Mouse (Mus musculus): ENCODE data around the gene Exosc9. TPM values are rescaled to one million over a fixed set of nuclear protein-coding genes. Genes with fewer than 3 reads are reported as not detected.

Exosc9 gene
- total and polyA plus RNA-seq, 3 experiments = 8.2 to 16.4 (median 15.6) TPM

DNA sequence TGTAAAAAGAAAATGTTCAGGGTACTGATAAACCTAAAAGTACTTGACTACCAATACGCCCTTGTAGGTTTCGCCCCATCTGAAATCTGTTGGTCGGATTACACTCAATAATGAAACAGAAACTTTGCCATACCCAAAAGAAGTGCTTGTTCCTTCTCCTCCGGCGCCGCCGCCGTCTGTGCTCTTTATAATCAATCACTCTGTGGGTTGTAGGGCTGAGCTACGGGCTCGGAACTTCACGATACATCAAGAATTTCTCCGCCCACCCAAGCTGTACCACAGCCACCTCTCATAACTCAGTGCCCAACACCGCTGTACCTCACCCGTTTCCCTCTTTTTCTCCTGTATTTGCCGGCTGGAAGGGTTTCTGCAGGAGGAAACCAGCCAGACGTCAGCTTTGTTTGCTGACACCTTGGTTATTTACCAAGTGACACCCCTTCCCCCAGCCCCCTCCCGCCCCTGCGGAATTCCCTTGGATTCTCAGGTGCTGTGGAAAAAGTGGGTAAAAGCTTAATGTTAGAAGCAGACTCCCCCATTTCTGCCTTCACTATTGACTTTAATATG lies 20.3 kb upstream of the Exosc9 start:
- TF ChIP-seq POLR2A (IDR thresholded peaks at IDR 0.05; ENCODE audit: insufficient read depth, low read depth, low read length) (no peak), CTCF (IDR thresholded peaks at IDR 0.05) (no peak), EP300 (IDR thresholded peaks at IDR 0.05; ENCODE audit: insufficient read depth, low read depth, low read length) (no peak)
- Histone ChIP-seq H3K9ac (ENCODE audit: low read depth, low read length) (0 out of 2 replicates have a peak overlapping the region, but pooled peaks have one; percentile 7), H3K27ac (no peak overlapping the region), H3K79me2 (replicated peaks; ENCODE audit: control insufficient read depth, insufficient read depth, low read length) (no peaks in the 10 kb centered on the region), H3K27me3 (ENCODE audit: control insufficient read depth, insufficient read depth, low read length) (no peaks in the 10 kb centered on the region), H3K36me3 (ENCODE audit: control insufficient read depth, insufficient read depth, low read length) (no peaks in the 10 kb centered on the region), H3K4me1 (ENCODE audit: control insufficient read depth, insufficient read depth, low read length) (peaks cover 3% of the 10 kb centered on the region), H3K4me3 (peak overlapping the region; percentile 31; the same call in 1 of the 2 replicates)
- no peak for DNase-seq
- WGBS = 34% methylated on average over 18 of the region's 18 CpGs
- intact Hi-C loops (cut with DNase I) = no loop called here

DNA sequence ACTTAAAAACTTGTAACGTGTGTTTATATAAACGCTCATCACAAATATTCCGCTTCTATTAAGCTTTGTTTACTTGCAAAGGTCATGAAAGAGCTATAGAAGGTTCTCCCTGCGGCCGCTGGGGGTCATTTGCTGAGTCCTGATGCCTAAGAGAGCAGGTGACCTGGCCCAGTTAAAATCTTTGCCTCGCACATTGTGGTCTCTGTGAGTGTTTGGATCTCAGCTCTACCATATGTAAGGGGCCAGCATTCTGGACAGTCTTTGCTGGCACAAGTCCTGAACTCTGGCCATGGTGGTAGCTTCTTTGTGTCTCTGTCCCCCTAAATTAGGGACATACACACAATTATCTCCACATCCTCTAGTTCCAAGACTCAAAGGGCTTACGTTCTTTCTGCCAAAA lies 19.7 kb upstream of the Exosc9 start:
- TF ChIP-seq EP300 (IDR thresholded peaks at IDR 0.05; ENCODE audit: insufficient read depth, low read depth, low read length) = no peak
- no peak for TF ChIP-seq CTCF (IDR thresholded peaks at IDR 0.05)
- TF ChIP-seq POLR2A (IDR thresholded peaks at IDR 0.05; ENCODE audit: insufficient read depth, low read depth, low read length) = no peak
- Histone ChIP-seq H3K27ac (no peak overlapping the region), H3K4me1 (ENCODE audit: control insufficient read depth, insufficient read depth, low read length) (peaks cover 3% of the 10 kb centered on the region), H3K27me3 (ENCODE audit: control insufficient read depth, insufficient read depth, low read length) (no peaks in the 10 kb centered on the region), H3K9ac (ENCODE audit: low read depth, low read length) (no peak overlapping the region), H3K4me3 (no peak overlapping the region), H3K79me2 (replicated peaks; ENCODE audit: control insufficient read depth, insufficient read depth, low read length) (no peaks in the 10 kb centered on the region), H3K36me3 (ENCODE audit: control insufficient read depth, insufficient read depth, low read length) (no peaks in the 10 kb centered on the region)
- DNase-seq = no peak
- intact Hi-C loops (cut with DNase I) = no loop called here
- 73% methylated on average over 7 of the region's 7 CpGs for WGBS

DNA sequence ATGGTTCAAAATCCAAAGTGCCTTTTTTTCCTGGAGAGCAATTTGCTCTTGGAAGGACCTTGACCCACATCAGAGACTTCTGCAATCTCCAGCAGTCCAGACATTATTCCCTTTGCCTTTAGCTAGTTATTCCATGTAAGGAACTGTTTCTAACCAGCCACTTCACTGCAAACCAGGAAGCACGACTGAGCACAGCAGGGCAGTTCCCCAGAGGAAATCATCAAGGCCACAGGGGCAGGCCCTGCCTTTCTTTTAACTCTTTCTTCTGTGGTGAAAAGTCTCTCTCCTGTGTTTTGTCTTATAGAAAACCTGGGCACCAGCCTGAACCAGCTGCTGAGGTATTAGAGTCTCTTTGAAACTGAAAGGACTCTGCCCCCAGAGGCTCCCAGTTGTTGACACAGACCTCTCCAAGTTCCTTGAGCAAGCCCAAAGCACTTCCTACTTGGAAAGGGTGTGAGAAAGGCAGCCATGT lies 19.2 kb upstream of the Exosc9 start:
- intact Hi-C loops (cut with DNase I) = no loop called here
- Histone ChIP-seq H3K27me3 (ENCODE audit: control insufficient read depth, insufficient read depth, low read length) (no peaks in the 10 kb centered on the region), H3K9ac (ENCODE audit: low read depth, low read length) (no peak overlapping the region), H3K4me3 (no peak overlapping the region), H3K79me2 (replicated peaks; ENCODE audit: control insufficient read depth, insufficient read depth, low read length) (no peaks in the 10 kb centered on the region), H3K27ac (no peak overlapping the region), H3K4me1 (ENCODE audit: control insufficient read depth, insufficient read depth, low read length) (peaks cover 3% of the 10 kb centered on the region), H3K36me3 (ENCODE audit: control insufficient read depth, insufficient read depth, low read length) (no peaks in the 10 kb centered on the region)
- 13% methylated on average over 1 of the region's 1 CpGs for WGBS
- no peak for DNase-seq
- TF ChIP-seq EP300 (IDR thresholded peaks at IDR 0.05; ENCODE audit: insufficient read depth, low read depth, low read length) = no peak
- no peak for TF ChIP-seq POLR2A (IDR thresholded peaks at IDR 0.05; ENCODE audit: insufficient read depth, low read depth, low read length)
- TF ChIP-seq CTCF (IDR thresholded peaks at IDR 0.05) = no peak

DNA sequence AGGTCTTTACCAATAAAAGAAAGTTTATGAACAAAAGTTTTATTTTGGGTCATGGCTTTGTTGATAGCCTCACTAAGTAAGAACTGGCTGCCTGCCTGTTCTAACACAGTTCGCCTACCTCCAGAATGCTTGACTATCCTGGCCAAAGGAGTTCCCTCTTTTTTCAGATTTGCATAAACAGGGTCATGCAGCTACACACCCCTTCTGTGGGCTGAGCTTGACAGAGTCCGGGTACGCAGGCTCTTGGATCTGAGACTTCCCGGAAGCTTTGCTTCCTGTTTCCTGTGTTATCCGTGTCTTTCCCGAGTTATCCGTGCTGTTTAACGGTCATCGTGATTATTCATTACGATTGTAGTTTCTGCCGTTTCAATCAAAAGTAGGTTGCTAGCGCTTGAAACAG lies 16.4 kb upstream of the Exosc9 start:
- Histone ChIP-seq H3K27ac (no peak overlapping the region), H3K79me2 (replicated peaks; ENCODE audit: control insufficient read depth, insufficient read depth, low read length) (no peaks in the 10 kb centered on the region), H3K36me3 (ENCODE audit: control insufficient read depth, insufficient read depth, low read length) (no peaks in the 10 kb centered on the region), H3K27me3 (ENCODE audit: control insufficient read depth, insufficient read depth, low read length) (no peaks in the 10 kb centered on the region), H3K9ac (ENCODE audit: low read depth, low read length) (no peak overlapping the region), H3K4me3 (no peak overlapping the region), H3K4me1 (ENCODE audit: control insufficient read depth, insufficient read depth, low read length) (peaks cover 3% of the 10 kb centered on the region)
- intact Hi-C loops (cut with DNase I) = no loop called here
- DNase-seq = no peak
- WGBS = 40% methylated on average over 12 of the region's 12 CpGs
- TF ChIP-seq EP300 (IDR thresholded peaks at IDR 0.05; ENCODE audit: insufficient read depth, low read depth, low read length) (no peak), POLR2A (IDR thresholded peaks at IDR 0.05; ENCODE audit: insufficient read depth, low read depth, low read length) (no peak)

DNA sequence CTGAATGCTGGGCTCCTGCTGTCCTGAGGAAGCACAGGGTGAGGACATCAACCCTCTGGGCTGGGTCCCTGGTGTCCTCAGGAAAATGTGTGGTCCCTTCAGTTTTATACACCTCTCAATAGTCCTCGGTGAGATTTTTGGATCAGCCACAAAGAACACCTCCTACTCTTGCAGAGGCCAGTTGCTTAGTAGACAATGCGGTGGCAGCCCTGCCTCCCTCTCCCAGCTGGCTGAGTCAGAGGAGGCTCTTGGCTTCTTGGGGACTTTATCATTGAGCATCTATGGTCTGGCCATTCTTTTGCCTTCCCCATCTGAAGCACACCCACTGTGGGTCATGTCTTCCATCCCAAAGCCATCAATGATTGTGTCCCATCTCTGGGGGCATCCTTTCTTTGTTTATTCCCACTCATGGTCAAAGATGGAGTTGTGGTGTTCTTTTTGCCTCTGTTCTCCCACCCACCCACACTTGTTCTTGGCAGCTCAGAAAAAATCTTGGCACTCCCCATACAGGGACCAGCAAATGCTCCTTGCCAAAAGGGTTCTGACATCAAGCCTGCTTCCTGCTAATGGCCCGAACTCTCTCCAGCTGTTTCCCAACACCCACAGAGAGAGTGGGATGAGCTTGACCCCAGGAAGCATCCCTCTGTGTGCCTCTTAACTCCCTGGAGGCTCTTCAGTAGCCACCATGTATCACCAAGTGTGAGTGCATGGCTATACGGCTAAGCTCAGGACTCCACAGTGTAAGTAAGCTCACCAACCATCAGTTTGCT lies 14.5 kb upstream of the Exosc9 start:
- H3K27ac ChIP-seq = no peak overlapping the region
- TF ChIP-seq CTCF (IDR thresholded peaks at IDR 0.05) = no peak
- H3K4me3 ChIP-seq = no peak overlapping the region
- intact Hi-C loops (cut with DNase I) = no loop called here
- H3K36me3 ChIP-seq (ENCODE audit: control insufficient read depth, insufficient read depth, low read length) = no peaks in the 10 kb centered on the region
- WGBS = 52% methylated on average over 4 of the region's 4 CpGs
- H3K27me3 ChIP-seq (ENCODE audit: control insufficient read depth, insufficient read depth, low read length) = no peaks in the 10 kb centered on the region
- peak in 1 of 2 experiments; percentile 12 for DNase-seq
- H3K9ac ChIP-seq (ENCODE audit: low read depth, low read length) = no peak overlapping the region
- peaks cover 2% of the 10 kb centered on the region for H3K4me1 ChIP-seq (ENCODE audit: control insufficient read depth, insufficient read depth, low read length)
- no peaks in the 10 kb centered on the region for H3K79me2 ChIP-seq (replicated peaks; ENCODE audit: control insufficient read depth, insufficient read depth, low read length)

DNA sequence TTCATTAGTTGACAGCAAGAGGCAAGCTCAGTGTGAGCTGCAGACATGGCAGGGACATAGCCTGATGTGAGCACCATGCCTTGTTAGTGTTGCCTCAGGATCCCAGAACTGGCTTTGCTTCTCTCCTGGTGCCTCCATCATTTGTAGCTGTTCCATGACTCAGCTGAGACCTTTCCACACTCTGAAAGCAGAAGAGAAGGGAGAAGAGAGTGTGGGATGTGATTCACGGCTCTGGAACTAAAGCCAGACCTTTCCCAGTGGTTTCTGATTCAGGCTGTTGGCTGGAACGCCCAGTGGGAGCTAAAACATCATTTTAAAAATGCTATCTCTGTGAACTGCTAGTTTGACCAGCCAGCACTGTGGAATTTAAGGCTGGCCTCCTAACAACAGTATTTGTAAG lies 11.7 kb upstream of the Exosc9 start:
- no peaks in the 10 kb centered on the region for H3K79me2 ChIP-seq (replicated peaks; ENCODE audit: control insufficient read depth, insufficient read depth, low read length)
- H3K36me3 ChIP-seq (ENCODE audit: control insufficient read depth, insufficient read depth, low read length) = no peaks in the 10 kb centered on the region
- intact Hi-C loops (cut with DNase I) = no loop called here
- peak in 1 of 2 experiments; percentile 38 for DNase-seq
- no peak for TF ChIP-seq EP300 (IDR thresholded peaks at IDR 0.05; ENCODE audit: insufficient read depth, low read depth, low read length)
- TF ChIP-seq CTCF (IDR thresholded peaks at IDR 0.05) = no peak
- TF ChIP-seq POLR2A (IDR thresholded peaks at IDR 0.05; ENCODE audit: insufficient read depth, low read depth, low read length) = no peak
- H3K4me1 ChIP-seq (ENCODE audit: control insufficient read depth, insufficient read depth, low read length) = no peaks in the 10 kb centered on the region; the same call in 1 of the 2 replicates
- H3K27ac ChIP-seq = no peak overlapping the region
- 46% methylated on average over 2 of the region's 2 CpGs for WGBS
- H3K9ac ChIP-seq (ENCODE audit: low read depth, low read length) = no peak overlapping the region
- H3K4me3 ChIP-seq = no peak overlapping the region
- H3K27me3 ChIP-seq (ENCODE audit: control insufficient read depth, insufficient read depth, low read length) = no peaks in the 10 kb centered on the region
